Mouse (Mus musculus) bone marrow, adult 2 months (tissue): ENCODE data around the gene Gng5. TPM values are rescaled to one million over a fixed set of nuclear protein-coding genes. Genes with fewer than 3 reads are reported as not detected.
A peak's percentile ranks its signal among the peaks of the same experiment; 100 is the strongest.

Experiments used
- H3K27ac ChIP-seq: fragments of 200-500 bp; 2 replicates; pipeline ENCODE4 v1.5.1; 2012; ENCODE audit warnings: low read depth, mild to moderate bottlenecking, control low read depth, inconsistent platforms, low read length; ENCODE audit not compliant: control insufficient read depth, poor library complexity, insufficient read depth
- H3K4me1 ChIP-seq: fragments of 200-500 bp; 2 replicates; pipeline ENCODE4 v1.6.1; 2011; ENCODE audit warnings: low read length; ENCODE audit not compliant: control insufficient read depth, insufficient read depth
- H3K4me3 ChIP-seq: fragments of 200-500 bp; replicated peaks from 2 replicates; pipeline ENCODE3; 2011; ENCODE audit warnings: mild to moderate bottlenecking, low read depth, low read length, control low read depth; ENCODE audit not compliant: control insufficient read depth
- CTCF ChIP-seq: fragments of 200-500 bp; IDR thresholded peaks from 2 replicates; pipeline ENCODE4 v1.5.1; 2011; ENCODE audit warnings: low read length, control low read depth; ENCODE audit not compliant: control insufficient read depth, insufficient read depth
- POLR2A ChIP-seq: fragments of 200-500 bp; IDR thresholded peaks from 2 replicates; pipeline ENCODE4 v1.6.1; 2011; ENCODE audit warnings: low read depth, mild to moderate bottlenecking, control low read depth, low read length, borderline replicate concordance; ENCODE audit not compliant: control insufficient read depth
- WGBS: fragments of 180-500 bp; shearing (Covaris S2); methylation state at CpG from one replicate; pipeline ENCODE4 v1.1.7; 2018; 5-methylcytosine and 5-hydroxymethylcytosine counted together
- polyA plus RNA-seq: library from polyadenylated mRNA; stranded (reverse); fragments of >200 nt; gene quantifications from 2 replicates; pipeline ENCODE4 v1.2.4, GENCODE M21; 2011; ENCODE audit warnings: low replicate concordance; ENCODE audit not compliant: missing spikeins, insufficient read depth, insufficient read length

Gene Gng5
- polyA plus RNA-seq, 1 experiment, result 87.8 TPM

DNA sequence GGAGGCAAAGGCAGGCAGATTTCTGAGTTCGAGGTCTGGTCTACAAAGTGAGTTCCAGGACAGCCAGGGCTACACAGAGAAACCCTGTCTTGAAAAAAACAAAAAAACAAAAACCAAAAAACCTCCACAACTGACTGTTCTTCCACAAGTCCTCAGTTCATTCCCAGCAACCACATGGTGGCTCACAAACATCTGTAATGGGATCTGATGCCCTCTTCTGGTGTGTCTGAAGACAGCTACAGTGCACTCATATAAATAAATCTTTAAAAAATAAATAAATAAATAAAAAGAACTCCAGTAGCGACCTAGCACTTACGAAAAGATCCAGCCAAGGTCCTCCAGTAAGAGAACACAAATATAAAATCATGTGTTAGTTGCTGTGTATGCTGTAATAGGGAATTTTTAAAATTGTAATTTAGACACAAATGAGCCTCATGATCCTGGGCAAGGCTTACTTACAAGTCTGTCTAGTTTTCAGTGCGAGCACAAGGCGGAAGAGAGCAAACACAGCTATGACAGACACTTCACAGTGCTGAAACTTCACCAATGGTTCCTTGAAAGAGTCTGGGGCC is 20.7 kb downstream of the Gng5 start:
- Histone ChIP-seq H3K4me1 (no peaks in the 10 kb centered on the region; the same call in 1 of the 2 replicates), H3K27ac (peak overlapping the region; percentile 92), H3K4me3 (peak overlapping the region; percentile 91)
- TF ChIP-seq POLR2A (no peak), CTCF (no peak)
- WGBS, result 32% methylated on average over 5 of the region's 5 CpGs

DNA sequence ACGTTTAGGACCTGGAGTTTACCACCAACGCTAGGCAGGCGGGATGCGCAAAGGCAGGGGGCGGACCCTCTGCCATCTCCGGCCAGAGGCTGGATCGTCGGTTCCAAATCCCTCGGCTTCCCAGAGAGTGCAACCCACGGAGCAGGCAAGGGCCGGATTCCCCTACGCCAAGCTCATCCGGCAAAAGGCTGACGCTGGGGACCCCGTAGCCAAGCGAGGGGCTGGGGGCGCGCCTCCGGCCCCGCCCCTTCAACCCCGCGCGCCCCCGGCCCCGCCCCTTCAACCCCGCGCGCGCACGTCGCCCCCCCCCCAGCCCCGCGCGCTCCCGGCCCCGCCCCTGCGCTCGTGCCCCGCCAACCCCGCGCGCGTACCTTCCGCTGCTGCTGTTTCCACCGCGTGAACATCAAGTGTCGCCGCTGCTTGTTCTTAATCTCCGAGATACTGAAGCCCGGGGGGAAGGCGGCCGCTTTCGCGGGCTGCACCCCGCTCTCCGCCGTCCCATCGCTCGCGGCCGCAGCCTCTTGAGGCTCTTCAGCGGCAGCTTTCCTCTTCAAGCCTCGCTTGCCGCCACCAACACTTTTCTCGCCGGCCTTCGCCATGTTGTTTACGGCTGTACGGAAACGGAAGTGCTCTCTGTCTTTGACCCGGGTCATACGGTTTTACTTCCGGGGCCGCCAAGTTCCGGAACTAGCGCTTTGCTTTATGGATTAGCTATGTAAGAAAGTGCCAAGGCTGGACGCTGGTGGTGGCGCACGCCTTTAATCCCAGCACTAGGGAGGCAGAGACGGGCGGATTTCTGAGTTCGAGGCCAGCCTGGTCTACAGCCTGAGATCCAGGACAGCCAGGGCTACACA is 21.4 kb downstream of the Gng5 start, which contains the start of gene Rpf1:
Gene Rpf1 (minus strand): TSS at position 632 of the 854 bp plus-strand sequence.
- Histone ChIP-seq H3K4me1 (no peaks in the 10 kb centered on the region; the same call in 1 of the 2 replicates), H3K27ac (peak within 1 kb of the TSS; percentile 99), H3K4me3 (peak within 1 kb of the TSS; percentile 91)
- WGBS, result under 1% methylated on average over 78 of the region's 82 CpGs
- TF ChIP-seq CTCF, result no peak
- no peak; the same call in 1 of the 2 replicates for TF ChIP-seq POLR2A

GRCm38 (mm10) chr3:146521652-146522020 is 22.0 kb downstream of the Gng5 start:
- H3K4me3 ChIP-seq, result peak overlapping the region; percentile 89
- H3K4me1 ChIP-seq, result no peaks in the 10 kb centered on the region; the same call in 1 of the 2 replicates
- WGBS, result 17% methylated on average over 8 of the region's 8 CpGs
- peak overlapping the region; percentile 99 for H3K27ac ChIP-seq
- no peak for TF ChIP-seq POLR2A
- TF ChIP-seq CTCF, result no peak

GRCm38 (mm10) chr3:146528335-146528734 is 28.7 kb downstream of the Gng5 start:
- WGBS, result 68% methylated on average over 2 of the region's 2 CpGs
- no peak overlapping the region for H3K4me3 ChIP-seq
- no peak for TF ChIP-seq POLR2A
- TF ChIP-seq CTCF, result no peak

DNA sequence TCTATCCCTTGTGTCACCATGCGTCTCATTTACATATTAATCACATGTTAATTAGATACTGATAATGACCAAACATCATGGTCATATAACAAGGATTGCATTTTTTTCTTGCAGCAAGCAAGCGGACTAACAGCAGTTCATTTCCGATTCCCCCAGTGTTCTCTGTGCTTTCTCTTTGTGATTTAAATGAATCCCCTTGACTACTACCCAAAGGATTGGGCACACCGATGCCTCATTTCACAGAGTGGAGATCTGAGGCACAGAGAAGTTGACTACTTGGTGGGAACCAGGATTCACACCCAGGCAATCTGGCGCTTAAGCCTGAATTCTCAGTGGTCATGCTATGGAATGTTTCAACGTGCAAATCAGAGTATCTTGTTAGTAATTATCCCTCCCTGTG is 35.4 kb downstream of the Gng5 start:
- no peaks in the 10 kb centered on the region for H3K4me1 ChIP-seq
- H3K4me3 ChIP-seq, result no peak overlapping the region
- TF ChIP-seq POLR2A (no peak), CTCF (no peak)
- WGBS, result 81% methylated on average over 6 of the region's 6 CpGs
- H3K27ac ChIP-seq, result no peak overlapping the region

More at GRCm38 (mm10) chr3:146528335-146528734, 28.7 kb downstream of the Gng5 start:
- Histone ChIP-seq H3K27ac (no peak overlapping the region), H3K4me1 (no peaks in the 10 kb centered on the region)

- TF ChIP-seq POLR2A (no peak), CTCF (no peak)
- 10% methylated on average over 4 of the region's 4 CpGs for WGBS
- Histone ChIP-seq H3K4me1 (no peaks in the 10 kb centered on the region; the same call in 1 of the 2 replicates), H3K4me3 (no peak overlapping the region), H3K27ac (no peak overlapping the region)
Measured at GRCm38 (mm10) chr3:146540521-146541273, 41.1 kb downstream of the Gng5 start.

- 50% methylated on average over 1 of the region's 1 CpGs for WGBS
- Histone ChIP-seq H3K27ac (no peak overlapping the region), H3K4me3 (no peak overlapping the region), H3K4me1 (no peaks in the 10 kb centered on the region; the same call in 1 of the 2 replicates)
- TF ChIP-seq CTCF (no peak), POLR2A (no peak)
Measured at GRCm38 (mm10) chr3:146543632-146544031, 44.0 kb downstream of the Gng5 start.

GRCm38 (mm10) chr3:146554816-146555215 is 55.2 kb downstream of the Gng5 start:
- H3K27ac ChIP-seq, result no peak overlapping the region
- no peaks in the 10 kb centered on the region for H3K4me1 ChIP-seq
- TF ChIP-seq POLR2A (no peak), CTCF (no peak)
- H3K4me3 ChIP-seq, result no peak overlapping the region
- 80% methylated on average over 7 of the region's 7 CpGs for WGBS

Other genes starting within 250 kb of the Gng5 start
- 25.0 and 26.0 TPM in 2 replicates for gene Ssx2ip, start 95.2 kb upstream of the Gng5 start, polyA plus RNA-seq
- gene Ctbs, start 50.0 kb upstream of the Gng5 start, polyA plus RNA-seq, result 0.63 and 3.3 TPM in 2 replicates
- gene Spata1, start 54 bp upstream of the Gng5 start, polyA plus RNA-seq, result 14.4 TPM in 1 of 2 replicates, not detected in the other
- 35.1 and 55.3 TPM in 2 replicates for gene Rpf1, start 21.6 kb downstream of the Gng5 start, polyA plus RNA-seq
- 1.2 and 3.8 TPM in 2 replicates for gene Uox, start 70.6 kb downstream of the Gng5 start, polyA plus RNA-seq
- not detected in 2 replicates for gene Dnase2b, start 115.8 kb downstream of the Gng5 start, polyA plus RNA-seq
- gene 4930503B20Rik, start 151.5 kb downstream of the Gng5 start, polyA plus RNA-seq, result not detected in 2 replicates
- gene Samd13, start 185.8 kb downstream of the Gng5 start, polyA plus RNA-seq, result not detected in 2 replicates